Mouse (Mus musculus): ENCODE results near the gene Isx.

- TF ChIP-seq CTCF (conservative IDR thresholded peaks at IDR 0.05 in 1 of 2, IDR thresholded peaks at IDR 0.05 in 1 of 2; ENCODE audit: low read depth in 2 of 2, low read length in 2 of 2) (no peak), MAX (IDR thresholded peaks at IDR 0.05; ENCODE audit: low read length) (no peak), MAFK (IDR thresholded peaks at IDR 0.05; ENCODE audit: insufficient replicate concordance, low read length) (no peak), ZKSCAN1 (IDR thresholded peaks at IDR 0.05; ENCODE audit: borderline replicate concordance, low read depth, low read length) (no peak), MYC (IDR thresholded peaks at IDR 0.05; ENCODE audit: low read depth, low read length) (no peak), MAZ (IDR thresholded peaks at IDR 0.05; ENCODE audit: low read depth, low read length) (no peak), EP300 (IDR thresholded peaks at IDR 0.05; ENCODE audit: low read length) (no peak), NRF1 (IDR thresholded peaks at IDR 0.05; ENCODE audit: low read depth, low read length) (no peak), BHLHE40 (IDR thresholded peaks at IDR 0.05; ENCODE audit: low read depth, low read length) (no peak), SIN3A (IDR thresholded peaks at IDR 0.05; ENCODE audit: low read length) (no peak)
Measured at GRCm38 (mm10) chr8:74854786-74855185, 18.2 kb upstream of the Isx start.

All from CH12.LX (cell line).